21 mouse cellular contexts compared by ENCODE assay signal in the genomic region with DNA sequence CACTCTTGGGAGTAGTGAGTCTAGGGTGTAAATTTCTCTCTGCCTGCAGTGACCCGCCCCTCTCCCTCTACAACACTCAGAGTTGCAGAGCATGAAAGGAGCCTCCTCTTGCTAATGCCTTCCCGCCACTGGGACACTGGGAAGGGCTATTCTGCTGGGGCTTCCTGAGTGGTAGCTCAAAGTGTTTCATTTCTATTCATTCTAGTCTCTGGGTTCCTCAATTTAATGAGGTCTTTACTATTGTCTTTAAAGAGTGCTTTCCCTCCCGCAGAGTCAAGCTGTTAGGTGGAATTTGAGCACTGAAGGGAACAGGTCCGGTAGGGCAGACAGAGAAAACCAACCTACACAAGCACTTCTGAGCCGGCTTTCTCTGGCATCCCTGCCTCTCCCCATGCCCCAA.
DNase-seq lines count a peak whose midpoint lies in the region; TF ChIP-seq lines count a peak whose summit lies in the region.
"Had no signal": no experiment of that assay in that cellular context is flagged by ENCODE, and none has a peak within 500 bp of the region (broad histone marks: within the 10 kb centered on the region; RNA-seq: fewer than 3 reads in every experiment).

No protein-coding gene starts in this region.

- H3K4me1 ChIP-seq in ES-E14 (ENCODE audit: control insufficient read depth in 2 of 2, insufficient read depth in 2 of 2, low read length in 2 of 2, poor library complexity in 1 of 2), result peaks cover 5% of the 10 kb centered on the region in 2 experiments; a peak in 2 of 4 replicates
- H3K4me1 ChIP-seq: embryonic facial prominence, embryonic 12.5 days; embryonic facial prominence, embryonic 15.5 days; forebrain, embryonic 15.5 days; hindbrain, embryonic 12.5 days had no signal

- H3K36me3 ChIP-seq in ES-E14 (ENCODE audit: control insufficient read depth, insufficient read depth, low read length, poor library complexity, severe bottlenecking), result no peaks in the 10 kb centered on the region
- H3K36me3 ChIP-seq: embryonic facial prominence, embryonic 12.5 days; embryonic facial prominence, embryonic 15.5 days; forebrain, embryonic 12.5 days; forebrain, embryonic 15.5 days; G1E; hindbrain, embryonic 12.5 days; hindbrain, embryonic 15.5 days had no signal

- no peak for TF ChIP-seq POLR2A in brain, embryonic 14.5 days (IDR thresholded peaks at IDR 0.05; ENCODE audit: borderline replicate concordance, extremely low read depth, insufficient read depth, insufficient read length, poor library complexity, severe bottlenecking)

- H3K9me3 ChIP-seq in ES-E14 (ENCODE audit: control insufficient read depth, insufficient read depth, low read depth, low read length), result no peaks in the 10 kb centered on the region
- H3K9me3 ChIP-seq: embryonic facial prominence, embryonic 12.5 days; embryonic facial prominence, embryonic 15.5 days; forebrain, embryonic 12.5 days; forebrain, embryonic 15.5 days; hindbrain, embryonic 12.5 days; hindbrain, embryonic 15.5 days had no signal

- no peak for TF ChIP-seq CTCF in brain, embryonic 14.5 days (IDR thresholded peaks at IDR 0.05; ENCODE audit: borderline replicate concordance, extremely low read depth, insufficient read depth, insufficient read length)

- H3K9ac ChIP-seq in ES-E14 (ENCODE audit: insufficient read depth, low read depth, low read length, poor library complexity, severe bottlenecking), result no peak overlapping the region
- H3K9ac ChIP-seq: embryonic facial prominence, embryonic 12.5 days; embryonic facial prominence, embryonic 15.5 days; forebrain, embryonic 12.5 days; forebrain, embryonic 15.5 days; hindbrain, embryonic 12.5 days; hindbrain, embryonic 15.5 days had no signal

- in situ Hi-C loops in ES-E14 (cut with MboI; ENCODE audit: low sequenced_read_pairs in 2 of 2, unreplicated experiment in 2 of 2), result no loop called here

- DNase-seq in ES-CJ7 (ENCODE audit: low read depth, low spot score) (peak; percentile 36), ES-E14 (ENCODE audit: low read depth, low spot score) (peak; percentile 39)
- DNase-seq in brain, embryonic 14.5 days (ENCODE audit: low read depth), result peak; percentile 7
- DNase-seq in layer of hippocampus, adult 18-20 months (ENCODE audit: low spot score in 2 of 2), result no peak
- DNase-seq in frontal cortex, postnatal 36 days (ENCODE audit: low spot score in 2 of 2), result no peak
- no peak for DNase-seq in spleen, postnatal 10 days (ENCODE audit: low spot score in 2 of 2)
- DNase-seq: adrenal gland, adult 8-10 months; adrenal gland, postnatal 25 days; cerebellum, adult 18-20 months; cerebellum, adult 9-10 months; cerebellum, postnatal 14 days; gastrocnemius, adult 2 months; gastrocnemius, postnatal 14 days; heart, adult 11 months had no signal

- H3K27ac ChIP-seq in ES-E14 (ENCODE audit: insufficient read depth, low read depth, low read length, poor library complexity, severe bottlenecking), result no peak overlapping the region
- H3K27ac ChIP-seq: embryonic facial prominence, embryonic 12.5 days; embryonic facial prominence, embryonic 15.5 days; forebrain, embryonic 12.5 days; forebrain, embryonic 15.5 days; gastrocnemius, adult 2 months; hindbrain, embryonic 12.5 days; hindbrain, embryonic 15.5 days had no signal

- no peak overlapping the region for H3K4me3 ChIP-seq in ES-E14 (ENCODE audit: insufficient read depth in 1 of 2, low read depth in 1 of 2, low read length in 2 of 2, poor library complexity in 1 of 2, severe bottlenecking in 1 of 2)
- H3K4me3 ChIP-seq: embryonic facial prominence, embryonic 12.5 days; embryonic facial prominence, embryonic 15.5 days; forebrain, embryonic 12.5 days; forebrain, embryonic 15.5 days; gastrocnemius, adult 2 months; hindbrain, embryonic 12.5 days; hindbrain, embryonic 15.5 days had no signal

TF ChIP-seq in ES-E14, 5 proteins besides CTCF, POLR2A, EP300 and RAD21:
- TF ChIP-seq MAFK (IDR thresholded peaks at IDR 0.05; ENCODE audit: insufficient read depth, low read depth, low read length) (no peak), ZC3H11A (IDR thresholded peaks at IDR 0.05; ENCODE audit: borderline replicate concordance, low read depth, low read length) (no peak)
TF ChIP-seq in ES-E14: peak in this region for 0.

Comparison
In these comparisons a context has a peak if more than half of its experiments do, and no peak if none do; other contexts are left out.
1. DNase-seq: peak in ES-CJ7 (single experiment), ES-E14 (single experiment) and brain, embryonic 14.5 days (single experiment); none in layer of hippocampus, adult 18-20 months (0 of 2), frontal cortex, postnatal 36 days (0 of 2) and spleen, postnatal 10 days (0 of 2).